Mouse (Mus musculus) c-Kit-positive CD71-positive TER-119-negative erythroid progenitor cells, embryonic 14.5 days (primary cell): ENCODE results near the gene Fcrlb.

Experiments
- DNase-seq: peaks from one replicate; pipeline ENCODE4 v3.0.0-alpha.2; 2013; ENCODE audit warnings: low read depth

Gene Fcrlb

GRCm38 (mm10) chr1:170907456-170908191 lies 5.1 kb downstream of the Fcrlb start:
- no peak for DNase-seq

- DNase-seq: no peak
Measured at GRCm38 (mm10) chr1:170907111-170907455, 5.7 kb downstream of the Fcrlb start.

- no peak for DNase-seq
Measured at GRCm38 (mm10) chr1:170903485-170903884, 9.3 kb downstream of the Fcrlb start.

DNA sequence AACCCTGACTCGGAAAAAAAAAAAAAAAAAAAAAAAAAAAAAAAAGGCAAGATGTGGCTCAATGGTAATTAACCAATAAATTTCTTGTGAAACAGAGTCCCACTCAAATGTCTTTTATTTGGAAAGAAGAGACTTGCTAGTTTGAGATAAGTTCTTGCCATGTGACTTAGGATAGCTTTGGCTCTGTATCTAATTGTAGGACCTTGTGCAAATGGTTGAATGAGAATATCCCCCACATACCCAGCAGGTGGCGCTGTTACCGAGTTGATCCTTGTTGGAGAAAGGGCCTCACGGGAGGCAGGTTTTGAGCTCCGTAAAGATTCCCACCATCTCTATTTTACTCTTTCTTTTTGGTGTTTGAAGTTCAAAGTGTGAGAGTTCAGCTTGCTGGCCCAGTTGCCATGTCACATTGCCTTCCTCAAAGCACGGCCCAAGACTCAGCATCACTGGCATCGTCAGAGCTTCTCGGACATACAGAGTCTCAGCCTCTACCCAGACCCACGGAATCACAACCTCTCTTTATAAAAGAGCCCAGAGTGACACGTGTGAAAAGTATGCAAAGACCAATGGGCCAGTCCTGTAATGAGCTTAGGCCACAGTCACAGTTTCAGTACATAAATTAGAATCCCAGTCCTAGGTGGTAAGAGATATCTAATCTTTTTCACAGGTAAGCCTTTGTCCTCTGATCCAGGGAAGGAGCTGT lies 11.1 kb downstream of the Fcrlb start:
- peak; percentile 90 for DNase-seq

GRCm38 (mm10) chr1:170900799-170901467 lies 11.8 kb downstream of the Fcrlb start:
- peak; percentile 77 for DNase-seq

- no peak for DNase-seq
Measured at GRCm38 (mm10) chr1:170898413-170899075, 14.2 kb downstream of the Fcrlb start.

GRCm38 (mm10) chr1:170896651-170897281 lies 16.0 kb downstream of the Fcrlb start:
- DNase-seq: no peak

DNA sequence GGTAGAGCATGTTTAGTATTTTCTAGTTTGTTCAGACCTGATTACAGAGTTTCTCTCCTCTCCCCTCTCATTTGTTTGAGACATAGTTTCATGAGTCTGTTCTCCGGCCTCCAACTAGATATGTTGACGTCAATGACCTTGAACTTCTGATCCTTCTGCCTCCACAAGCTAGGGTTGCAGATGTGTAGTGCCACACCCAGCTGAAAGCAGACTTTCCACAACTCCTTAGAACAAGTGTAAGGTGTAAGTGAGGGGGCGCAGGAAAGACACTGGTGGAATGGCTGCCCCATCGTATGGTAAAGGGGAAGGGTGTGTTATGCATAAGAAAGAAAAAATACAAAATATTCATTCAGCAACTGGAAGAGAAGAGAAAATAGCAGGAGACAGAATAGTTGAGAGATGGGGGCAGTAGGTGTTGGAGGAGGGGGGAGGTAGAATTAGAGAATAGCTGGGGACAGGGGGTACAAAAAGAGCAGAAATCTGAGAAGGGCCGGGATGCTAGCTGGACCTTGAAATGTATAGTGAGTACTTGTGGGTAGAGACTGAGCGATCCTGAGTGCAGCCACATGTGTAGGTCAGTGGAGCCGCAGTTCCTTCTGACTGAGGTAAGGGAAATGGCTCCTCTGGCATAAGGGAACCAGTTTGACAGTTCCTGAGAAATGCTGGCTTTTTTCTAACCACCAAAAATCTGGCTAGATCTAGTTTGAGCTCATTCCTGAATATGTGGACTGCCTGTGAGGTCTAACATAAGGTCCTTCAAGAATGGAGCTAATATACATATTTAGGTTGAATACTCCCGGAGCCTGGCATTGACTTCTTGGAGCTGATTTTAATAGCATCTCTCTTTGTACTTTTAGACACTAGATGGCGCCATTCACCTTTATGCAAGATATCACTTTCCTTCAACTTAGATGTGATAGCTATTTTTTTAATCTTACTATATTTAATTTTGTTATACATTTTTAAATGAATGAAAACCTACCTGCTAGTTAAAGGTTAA lies 17.8 kb downstream of the Fcrlb start:
- DNase-seq: peak; percentile 64

DNA sequence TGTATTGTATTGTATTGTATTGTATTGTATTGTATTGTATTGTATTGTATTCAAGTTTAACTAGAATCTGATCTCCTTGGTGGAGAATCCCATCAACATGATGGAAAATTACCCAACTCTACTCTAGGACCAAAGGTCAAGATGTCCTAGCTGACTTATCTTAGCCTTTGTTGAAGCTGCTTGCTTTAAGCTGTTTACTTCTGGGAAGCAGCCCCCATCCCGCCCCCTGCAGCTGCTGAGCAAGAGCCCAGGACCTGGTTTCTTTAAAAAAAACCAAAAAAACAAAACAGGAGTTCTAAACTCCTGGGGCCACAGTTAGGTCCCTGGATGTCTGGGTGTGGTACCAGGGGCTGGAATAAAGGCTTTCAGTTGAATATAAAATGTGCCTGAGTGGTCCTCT lies 20.5 kb downstream of the Fcrlb start:
- no peak for DNase-seq

- no peak for DNase-seq
Measured at GRCm38 (mm10) chr1:170891646-170892045, 21.1 kb downstream of the Fcrlb start.

DNA sequence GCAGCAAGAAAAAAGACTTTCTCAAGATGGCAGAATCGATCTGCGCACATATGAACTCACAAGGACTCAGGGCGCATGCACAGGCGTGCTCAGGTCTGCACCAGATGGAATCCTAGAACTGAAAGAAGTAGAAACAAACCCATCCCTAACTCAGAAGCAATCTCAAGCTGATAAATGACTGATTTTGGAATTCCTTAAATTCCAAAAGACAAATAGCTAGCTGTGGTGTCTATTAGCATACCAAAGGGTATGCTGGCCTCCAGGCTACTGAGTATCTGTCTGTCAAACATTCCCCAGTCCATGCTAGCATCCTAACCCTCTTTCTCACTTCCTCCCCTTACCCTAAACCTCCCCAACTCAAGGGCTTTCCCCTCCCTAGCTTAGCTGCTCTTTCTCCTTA lies 23.4 kb downstream of the Fcrlb start:
- DNase-seq: no peak

GRCm38 (mm10) chr1:170886044-170886458 lies 26.7 kb downstream of the Fcrlb start:
- DNase-seq: no peak

- peak; percentile 83 for DNase-seq
Measured at GRCm38 (mm10) chr1:170884978-170885561, 27.7 kb downstream of the Fcrlb start, which contains the start of the genes Gm26620 and Dusp12. Gene Gm26620, plus strand, starts transcription at chr1:170885065. Gene Dusp12, minus strand, starts transcription at chr1:170885540.

GRCm38 (mm10) chr1:170884390-170884789 lies 28.4 kb downstream of the Fcrlb start:
- no peak for DNase-seq

DNA sequence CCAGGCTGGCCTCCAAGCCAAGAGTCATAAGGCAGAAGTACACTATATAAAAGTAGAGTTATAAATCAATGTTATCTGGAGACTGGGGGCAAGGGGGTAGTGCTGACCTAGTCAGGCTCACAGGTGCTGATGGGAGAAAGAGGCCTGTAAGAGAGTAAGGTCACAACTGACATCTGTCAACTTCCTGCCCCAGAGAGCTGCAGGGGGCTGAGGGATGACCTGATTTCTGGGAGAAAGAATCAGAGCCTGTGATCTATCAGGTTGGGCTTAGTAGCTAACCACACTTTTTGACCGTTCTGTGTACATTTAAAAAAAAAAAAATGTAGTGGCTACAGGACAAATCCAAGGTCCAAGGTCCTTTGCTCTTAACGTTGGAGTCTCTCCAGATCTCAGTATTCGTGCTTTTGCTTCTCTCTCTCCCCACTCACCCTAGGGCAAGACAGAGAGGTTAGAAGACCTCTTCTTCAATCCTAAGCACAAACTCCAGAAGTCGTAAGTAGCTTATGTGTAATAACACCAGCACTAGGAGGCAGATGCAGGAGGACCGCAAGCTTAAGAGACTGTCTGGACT lies 29.7 kb downstream of the Fcrlb start:
- DNase-seq: no peak

- DNase-seq: no peak
Measured at GRCm38 (mm10) chr1:170876906-170877305, 35.8 kb downstream of the Fcrlb start.

GRCm38 (mm10) chr1:170875676-170876075 lies 37.1 kb downstream of the Fcrlb start:
- no peak for DNase-seq

DNA sequence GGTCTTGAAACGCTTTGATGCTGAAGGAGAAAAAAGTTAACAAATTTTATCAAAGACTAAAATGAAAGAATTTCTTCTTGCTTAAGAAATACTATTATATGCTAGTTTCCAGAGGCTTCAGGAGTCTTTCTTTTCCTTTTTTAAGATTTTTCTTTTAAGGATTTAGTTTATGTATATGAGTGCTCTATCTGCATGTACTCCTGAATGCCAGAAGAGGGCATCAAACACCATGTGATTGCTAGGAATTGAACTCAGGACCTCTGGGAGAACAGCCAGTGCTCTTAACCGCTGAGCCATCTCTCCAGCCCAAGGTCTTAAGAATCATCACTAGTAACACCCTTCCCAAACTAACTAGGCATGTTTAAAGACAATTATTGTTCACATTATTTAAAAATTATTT lies 40.8 kb downstream of the Fcrlb start:
- no peak for DNase-seq

DNA sequence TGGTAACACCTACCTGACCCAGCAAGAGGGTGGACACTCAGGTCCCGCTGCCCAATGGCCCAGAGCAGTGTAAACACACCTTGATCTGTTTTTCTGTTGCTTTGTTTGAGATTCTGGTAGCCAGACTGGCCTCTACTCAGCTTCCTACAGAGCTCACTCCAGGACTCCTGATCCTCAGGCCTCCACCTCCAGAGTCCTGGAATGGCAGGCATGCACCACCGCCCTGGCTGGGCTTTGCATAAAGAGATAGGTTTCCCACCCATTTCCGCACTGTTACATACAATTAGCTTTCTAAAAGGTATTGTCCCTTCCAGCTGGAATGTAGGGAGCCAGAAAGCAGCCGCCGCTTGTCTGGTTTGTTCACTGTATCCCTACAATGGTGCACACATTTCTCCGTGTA lies 41.3 kb downstream of the Fcrlb start:
- DNase-seq: no peak

GRCm38 (mm10) chr1:170868905-170869283 lies 43.8 kb downstream of the Fcrlb start:
- no peak for DNase-seq
